Mouse (Mus musculus): Measurements from ENCODE around the gene Morn1. TPM values are rescaled to one million over a fixed set of nuclear protein-coding genes. Genes with fewer than 3 reads are reported as not detected.

Gene Morn1
- 1 to 10 TPM; 1.5 to 2.3 TPM for total RNA-seq (2023)

DNA sequence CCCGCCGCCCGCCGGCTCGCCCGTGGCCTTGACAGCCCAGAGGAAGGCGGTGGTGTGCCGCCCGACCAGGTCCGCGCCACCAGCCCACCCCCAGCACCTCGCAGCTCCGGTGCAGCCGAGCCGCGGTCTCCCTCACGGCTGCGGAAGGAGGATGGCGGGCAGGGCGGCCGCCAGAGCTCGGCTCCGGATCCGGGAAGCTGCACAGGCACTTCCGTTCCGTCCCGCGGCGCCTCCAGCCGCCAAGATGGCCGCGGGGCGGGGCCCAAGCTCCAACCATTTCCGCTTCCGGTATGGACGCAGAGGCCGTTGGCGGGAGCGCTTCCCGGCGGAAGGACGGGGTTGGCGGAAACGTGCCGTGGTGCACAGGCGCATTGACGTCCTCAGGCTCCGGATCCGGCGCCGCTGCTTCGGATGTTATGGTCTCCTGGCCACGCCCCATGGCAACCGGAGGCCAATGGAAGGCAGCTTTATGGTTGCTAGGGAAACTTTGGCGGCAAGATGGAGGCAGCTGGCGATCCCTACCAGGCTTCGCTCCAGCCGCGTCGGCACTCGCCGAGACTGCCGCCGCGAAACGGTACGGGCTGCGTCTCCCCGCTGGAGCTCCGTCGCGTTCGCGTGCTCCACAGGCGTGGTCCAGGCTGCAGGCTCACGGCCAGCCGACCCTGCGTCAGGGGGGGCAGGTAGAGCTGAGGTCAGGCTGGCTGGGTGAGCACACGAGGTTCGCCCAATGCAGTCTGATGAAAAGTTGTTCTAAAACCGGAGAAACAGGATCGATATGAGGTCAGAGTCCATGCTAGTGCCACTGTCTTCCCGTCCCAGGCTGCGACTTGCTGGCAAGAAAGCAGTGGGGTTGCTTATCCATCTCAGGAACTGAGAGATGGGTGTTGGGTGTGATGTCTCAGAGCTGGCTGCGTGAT is at the start of gene Morn1, which contains the start of gene Rer1:
Morn1 (plus strand) TSS at position 470 of the 917 bp plus-strand sequence.
Rer1 (minus strand) TSS at position 275 of the 917 bp plus-strand sequence.

DNA sequence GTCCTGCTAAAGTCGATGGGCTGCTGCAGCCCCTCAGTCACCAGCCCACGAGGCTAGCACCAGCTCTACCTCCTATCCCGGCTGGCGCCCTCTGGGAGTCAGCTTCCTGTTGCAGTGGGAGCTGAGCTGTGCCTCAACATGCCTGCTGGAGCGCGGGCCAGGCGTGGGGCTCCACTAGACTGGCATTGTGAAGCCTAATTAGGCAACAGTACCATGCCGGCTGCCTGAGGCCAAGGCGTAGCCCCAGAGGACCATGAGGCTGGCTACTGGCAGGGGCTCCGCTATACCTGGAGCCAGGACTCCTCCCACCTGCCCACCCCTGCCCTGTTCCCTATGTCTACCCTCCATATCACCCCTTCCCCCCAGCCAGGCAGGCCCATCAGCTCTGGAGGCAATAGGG is 29.7 kb upstream of the Morn1 start, which contains the start of gene Plch2:
Plch2 (minus strand) TSS at position 61 of the 400 bp plus-strand sequence.

DNA sequence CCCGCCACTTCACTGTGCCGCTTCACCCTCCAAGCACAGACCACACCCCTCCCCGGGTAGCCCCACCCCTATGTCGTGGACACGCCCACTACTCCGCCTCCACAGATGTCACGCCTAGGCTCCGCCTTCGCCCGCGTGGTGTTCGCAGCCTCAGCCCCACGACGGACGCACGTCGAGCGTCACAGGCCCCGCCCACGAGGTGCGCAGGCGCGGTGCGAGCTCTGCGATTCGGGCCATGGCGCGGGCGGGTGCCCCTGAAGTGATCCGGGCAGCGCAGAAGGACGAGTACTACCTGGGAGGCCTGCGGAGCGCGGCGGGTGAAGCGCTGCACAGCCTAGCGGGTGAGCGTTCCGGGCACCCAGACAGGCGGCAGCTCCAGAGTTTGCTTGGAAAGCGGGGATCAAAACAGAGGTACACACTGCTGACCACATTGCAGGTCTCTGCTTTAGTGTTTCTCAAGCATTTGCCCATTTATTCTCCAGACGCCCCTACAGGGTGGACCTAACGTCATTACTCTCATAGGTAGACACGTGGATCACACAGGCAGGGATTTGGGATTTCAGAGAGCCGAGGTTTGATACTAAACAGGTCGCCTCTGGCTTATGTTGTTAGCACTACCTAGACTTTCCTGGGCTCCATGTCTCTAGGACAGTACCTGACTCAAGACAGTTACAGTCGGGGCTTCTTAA is 19.4 kb upstream of the Morn1 start, which contains the start of gene Pex10:
Pex10 (plus strand) TSS at position 183 of the 689 bp plus-strand sequence.

Other genes starting within 250 kb of the Morn1 start
- gene Ttc34, start 249.1 kb upstream of the Morn1 start, total RNA-seq (2023): not detected
- 1 to 10 TPM in 1 of 2 experiments, under 1 TPM in 1; 0.18 to 1.0 TPM for gene Mmel1, start 217.0 kb upstream of the Morn1 start, total RNA-seq (2023)
- gene Fam213b, start 187.4 kb upstream of the Morn1 start, total RNA-seq (2023): 10 to 100 TPM; 18.9 to 20.4 TPM
- 100 to 1,000 TPM in 1 of 2 experiments, 10 to 100 TPM in 1; 96.2 to 114 TPM for gene Tnfrsf14, start 158.0 kb upstream of the Morn1 start, total RNA-seq (2023)
- gene Hes5, start 125.7 kb upstream of the Morn1 start, total RNA-seq (2023): not detected
- 10 to 100 TPM; 39.6 to 40.8 TPM for gene Pank4, start 122.5 kb upstream of the Morn1 start, total RNA-seq (2023)
- not detected for gene Plch2, start 29.8 kb upstream of the Morn1 start, total RNA-seq (2023)
- gene Pex10, start 19.6 kb upstream of the Morn1 start, total RNA-seq (2023): 1 to 10 TPM; 7.7 to 9.5 TPM
- 10 to 100 TPM; 60.0 to 67.7 TPM for gene Rer1, start 195 bp upstream of the Morn1 start, total RNA-seq (2023)
- gene Ski, start 136.0 kb downstream of the Morn1 start, total RNA-seq (2023): 10 to 100 TPM; 41.7 to 45.4 TPM
- 10 to 100 TPM; 25.1 to 28.0 TPM for gene Faap20, start 163.2 kb downstream of the Morn1 start, total RNA-seq (2023)